ENCODE assay signal across 15 mouse cellular contexts in genomic region chr10:34149772-34150171, GRCm38 (mm10). TPM values are rescaled to one million over a fixed set of nuclear protein-coding genes. Genes with fewer than 3 reads are reported as not detected.
"Had no signal": no experiment of that assay in that cellular context is flagged by ENCODE, and none has a peak within 500 bp of the region (broad histone marks: within the 10 kb centered on the region; RNA-seq: fewer than 3 reads in every experiment).

No protein-coding gene starts in this region.

- H3K9me3 ChIP-seq: liver, embryonic 13.5 days; lung, embryonic 15.5 days; midbrain, embryonic 12.5 days; neural tube, embryonic 13.5 days; stomach, embryonic 15.5 days had no signal

- H3K4me2 ChIP-seq: liver, embryonic 13.5 days; lung, embryonic 15.5 days; midbrain, embryonic 12.5 days; neural tube, embryonic 13.5 days; stomach, embryonic 15.5 days had no signal

- H3K4me3 ChIP-seq: liver, embryonic 13.5 days; lung, embryonic 15.5 days; midbrain, embryonic 12.5 days; neural tube, embryonic 13.5 days; stomach, embryonic 15.5 days had no signal

- H3K9ac ChIP-seq: liver, embryonic 13.5 days; liver, postnatal 0 days; lung, embryonic 15.5 days; midbrain, embryonic 12.5 days; neural tube, embryonic 13.5 days; stomach, embryonic 15.5 days had no signal

- H3K27me3 ChIP-seq: liver, embryonic 13.5 days; lung, embryonic 15.5 days; neural tube, embryonic 13.5 days; stomach, embryonic 15.5 days had no signal

- H3K36me3 ChIP-seq: liver, embryonic 13.5 days; midbrain, embryonic 12.5 days; neural tube, embryonic 13.5 days; stomach, embryonic 15.5 days had no signal

- DNase-seq: kidney, adult 18-20 months; kidney, postnatal 14 days; left cerebral cortex, postnatal 4 days; liver; liver, embryonic 13.5 days; liver, postnatal 0 days; retina, postnatal 1 day; thymus, postnatal 36 days had no signal

- H3K4me1 ChIP-seq: liver, embryonic 13.5 days; lung, embryonic 15.5 days; midbrain, embryonic 12.5 days; stomach, embryonic 15.5 days had no signal

- H3K27ac ChIP-seq: liver, embryonic 13.5 days; lung, embryonic 15.5 days; midbrain, embryonic 12.5 days; neural tube, embryonic 13.5 days; stomach, embryonic 15.5 days had no signal

- ATAC-seq: liver, postnatal 0 days; midbrain, embryonic 16.5 days had no signal

RNA-seq across cellular contexts. Expression of gene Calhm6, which starts 22.0 kb away (rescaled TPM):
- polyA plus RNA-seq: testis, adult 2 months had no signal

RNA-seq across cellular contexts. Expression of gene Calhm5, which starts 53.5 kb away (rescaled TPM):
- total RNA-seq: megakaryocyte-erythroid progenitor cell, adult 5-6 weeks had no signal
